In the genomic region with DNA sequence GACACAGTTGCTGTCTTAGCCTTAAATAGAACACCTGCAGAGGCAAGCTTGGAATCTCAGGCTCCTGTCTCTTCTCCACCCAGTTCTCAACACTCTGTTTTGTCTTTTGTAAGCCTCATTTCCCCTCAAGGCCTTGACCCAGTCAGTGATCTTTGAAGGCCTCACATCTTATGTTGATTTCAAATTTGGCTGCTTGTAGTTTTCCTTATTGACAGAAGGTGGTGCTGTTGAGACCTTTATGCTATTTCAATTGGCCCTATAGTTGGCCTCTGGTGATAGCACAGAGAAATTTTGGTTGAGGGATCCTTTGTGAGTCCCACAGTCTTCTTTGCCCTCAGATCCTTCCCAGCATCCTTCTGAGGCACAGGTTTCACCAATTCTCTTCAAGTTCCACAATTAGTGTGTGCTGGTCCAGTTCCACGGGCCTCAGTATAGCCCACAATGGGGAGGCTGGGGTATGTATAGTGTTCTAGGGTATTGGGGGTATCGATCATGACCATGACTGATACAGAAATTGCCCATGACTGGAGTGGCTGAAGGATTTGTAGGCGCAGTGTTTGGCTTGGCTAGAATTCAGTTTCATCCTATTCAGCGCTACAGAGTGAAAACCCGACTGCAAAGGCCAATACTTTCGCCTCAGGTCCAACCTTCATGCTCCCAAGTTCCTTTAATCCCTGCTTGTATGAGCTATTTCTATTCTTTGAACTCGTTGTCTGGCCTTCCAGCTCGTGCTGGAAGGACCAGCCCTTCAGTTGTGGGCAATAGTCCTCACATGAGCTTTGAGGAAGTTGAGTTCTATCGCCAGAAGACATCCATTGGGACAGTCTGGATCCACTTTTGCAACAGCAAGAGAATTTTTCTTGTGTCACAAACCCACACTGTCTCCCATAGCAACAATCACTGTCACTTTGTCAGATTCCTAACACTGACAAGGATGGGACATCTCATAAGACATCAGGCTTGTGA, we compare ENCODE assay signal across 8 mouse cellular contexts.
DNase-seq lines count a peak whose midpoint lies in the region; ATAC-seq and TF ChIP-seq lines count a peak whose summit lies in the region.

No protein-coding gene starts in this region.

- peak; percentile 81 to 98 for TF ChIP-seq CTCF in CH12.LX (conservative IDR thresholded peaks at IDR 0.05 in 1 of 2, IDR thresholded peaks at IDR 0.05 in 1 of 2; ENCODE audit: low read depth in 2 of 2, low read length in 2 of 2)

- no peak overlapping the region for H3K4me2 ChIP-seq in hindbrain, embryonic 11.5 days (replicated peaks; ENCODE audit: low read depth, low read length)
- no peak overlapping the region for H3K4me2 ChIP-seq in CH12.LX (ENCODE audit: insufficient read depth, low read depth, poor library complexity, severe bottlenecking)
- no peak overlapping the region for H3K4me2 ChIP-seq in embryonic facial prominence, embryonic 14.5 days (ENCODE audit: low read depth, low read length)

- peak; percentile 85 for TF ChIP-seq RAD21 in CH12.LX (IDR thresholded peaks at IDR 0.05; ENCODE audit: low read depth, low read length)

- no peaks in the 10 kb centered on the region for H3K36me3 ChIP-seq in hindbrain, embryonic 11.5 days (ENCODE audit: control insufficient read depth, insufficient read depth, low read length)
- H3K36me3 ChIP-seq in hindbrain, embryonic 10.5 days, result no peaks in the 10 kb centered on the region
- H3K36me3 ChIP-seq in CH12.LX (replicated peaks in 1 of 2; ENCODE audit: control insufficient read depth in 1 of 2, insufficient read depth in 1 of 2, low read length in 1 of 2), result no peaks in the 10 kb centered on the region
- H3K36me3 ChIP-seq in embryonic facial prominence, embryonic 14.5 days (ENCODE audit: control insufficient read depth, insufficient read depth, low read length), result no peaks in the 10 kb centered on the region

- in situ Hi-C loops in CH12.LX (cut with MboI; ENCODE audit: low pct_ligation_motif_present, low pct_unique_long_range_greater_than_20kb, low sequenced_read_pairs), result no loop called here

- peak; percentile 61 for DNase-seq in hindbrain, embryonic 11.5 days (ENCODE audit: low spot score)
- DNase-seq in hindbrain, embryonic 10.5 days (ENCODE audit: low spot score), result no peak
- DNase-seq in 3T3-L1 (ENCODE audit: low read depth, low spot score), result peak; percentile 65
- DNase-seq in CH12.LX (ENCODE audit: extremely low read depth), result peak; percentile 68
- DNase-seq in embryonic facial prominence, embryonic 14.5 days (ENCODE audit: low spot score), result peak; percentile 19
- no peak for DNase-seq in spleen, adult 18-20 months
- no peak for DNase-seq in spleen, postnatal 10 days (ENCODE audit: low spot score in 2 of 2)
- no peak for DNase-seq in cerebellum, adult 18-20 months

- no peak for TF ChIP-seq POLR2A in CH12.LX (IDR thresholded peaks at IDR 0.05; ENCODE audit: low read depth, low read length)

- no peak overlapping the region for H3K4me3 ChIP-seq in hindbrain, embryonic 11.5 days (ENCODE audit: low read depth, low read length)
- no peak overlapping the region for H3K4me3 ChIP-seq in hindbrain, embryonic 10.5 days
- no peak overlapping the region for H3K4me3 ChIP-seq in CH12.LX (replicated peaks in 1 of 3; ENCODE audit: low read depth in 2 of 3, low read length in 2 of 3, poor library complexity in 1 of 3)
- no peak overlapping the region for H3K4me3 ChIP-seq in embryonic facial prominence, embryonic 14.5 days (ENCODE audit: low read depth, low read length)

- H3K27me3 ChIP-seq in hindbrain, embryonic 11.5 days (ENCODE audit: control insufficient read depth, insufficient read depth, low read length), result no peaks in the 10 kb centered on the region
- no peaks in the 10 kb centered on the region for H3K27me3 ChIP-seq in hindbrain, embryonic 10.5 days (ENCODE audit: insufficient read depth, poor library complexity, severe bottlenecking)
- no peaks in the 10 kb centered on the region for H3K27me3 ChIP-seq in CH12.LX (replicated peaks)
- no peaks in the 10 kb centered on the region for H3K27me3 ChIP-seq in embryonic facial prominence, embryonic 14.5 days (replicated peaks; ENCODE audit: control insufficient read depth, insufficient read depth, low read length)

- H3K79me2 ChIP-seq in CH12.LX (replicated peaks; ENCODE audit: control insufficient read depth, extremely low read depth, insufficient read depth, poor library complexity, severe bottlenecking), result no peaks in the 10 kb centered on the region

- ATAC-seq in hindbrain, embryonic 11.5 days (ENCODE audit: low FRiP score), result no peak
- ATAC-seq in embryonic facial prominence, embryonic 14.5 days (ENCODE audit: low read depth), result no peak

- no peak overlapping the region for H3K9ac ChIP-seq in hindbrain, embryonic 11.5 days (ENCODE audit: low read depth, low read length)
- no peak overlapping the region for H3K9ac ChIP-seq in CH12.LX (ENCODE audit: insufficient read depth, low read depth)
- H3K9ac ChIP-seq in embryonic facial prominence, embryonic 14.5 days (ENCODE audit: low read depth, low read length), result no peak overlapping the region

- H3K4me1 ChIP-seq in hindbrain, embryonic 11.5 days (replicated peaks; ENCODE audit: control insufficient read depth, insufficient read depth, low read length), result no peaks in the 10 kb centered on the region
- H3K4me1 ChIP-seq in hindbrain, embryonic 10.5 days (replicated peaks), result no peaks in the 10 kb centered on the region
- H3K4me1 ChIP-seq in CH12.LX (ENCODE audit: control insufficient read depth in 1 of 2, insufficient read depth in 2 of 2), result 0 out of 4 replicates have a peak, but pooled peaks cover 0 to 2% of the 10 kb centered on the region in 2 experiments
- 0 out of 2 replicates have a peak, but pooled peaks cover 4% of the 10 kb centered on the region for H3K4me1 ChIP-seq in embryonic facial prominence, embryonic 14.5 days (ENCODE audit: control insufficient read depth, insufficient read depth, low read length)

- H3K9me3 ChIP-seq in hindbrain, embryonic 11.5 days (ENCODE audit: control insufficient read depth, low read length), result no peaks in the 10 kb centered on the region
- H3K9me3 ChIP-seq in hindbrain, embryonic 10.5 days, result no peaks in the 10 kb centered on the region
- H3K9me3 ChIP-seq in CH12.LX (replicated peaks; ENCODE audit: low read length), result no peaks in the 10 kb centered on the region
- H3K9me3 ChIP-seq in embryonic facial prominence, embryonic 14.5 days (ENCODE audit: control insufficient read depth, low read length), result no peaks in the 10 kb centered on the region

- WGBS in hindbrain, embryonic 11.5 days, result 85% methylated on average over 9 of the region's 9 CpGs
- WGBS in hindbrain, embryonic 10.5 days, result 84% methylated on average over 9 of the region's 9 CpGs
- 77% methylated on average over 9 of the region's 9 CpGs for WGBS in embryonic facial prominence, embryonic 14.5 days

- no peak for TF ChIP-seq EP300 in CH12.LX (IDR thresholded peaks at IDR 0.05; ENCODE audit: low read length)

- no peak overlapping the region for H3K27ac ChIP-seq in hindbrain, embryonic 11.5 days (ENCODE audit: low read depth, low read length)
- no peak overlapping the region for H3K27ac ChIP-seq in hindbrain, embryonic 10.5 days
- H3K27ac ChIP-seq in CH12.LX (ENCODE audit: insufficient read depth, low read depth), result no peak overlapping the region
- no peak overlapping the region for H3K27ac ChIP-seq in embryonic facial prominence, embryonic 14.5 days (replicated peaks; ENCODE audit: low read depth, low read length)

- dilution Hi-C loops in CH12.LX (cut with MboI; ENCODE audit: extremely low pct_ligation_motif_present, extremely low pct_unique_long_range_greater_than_20kb, low sequenced_read_pairs), result no loop called here

TF ChIP-seq in CH12.LX, 34 proteins besides CTCF, POLR2A, EP300 and RAD21:
- TF ChIP-seq JUND (conservative IDR thresholded peaks at IDR 0.05; ENCODE audit: low read depth, low read length) (0 out of 2 replicates have a peak, but pooled peaks have one; percentile 7), POLR2AphosphoS2 (IDR thresholded peaks at IDR 0.05; ENCODE audit: low read depth, low read length) (no peak), ZC3H11A (IDR thresholded peaks at IDR 0.05; ENCODE audit: low read depth, low read length) (peak; percentile 37; the same call in 1 of the 2 replicates), SMC3 (IDR thresholded peaks at IDR 0.05; ENCODE audit: low read depth, low read length) (peak; percentile 85)

Comparison
In these comparisons a context has a peak if more than half of its experiments do, and no peak if none do; other contexts are left out.
1. DNase-seq: peak in hindbrain, embryonic 11.5 days (single experiment), 3T3-L1 (single experiment), CH12.LX (single experiment) and embryonic facial prominence, embryonic 14.5 days (single experiment); none in hindbrain, embryonic 10.5 days (single experiment), spleen, adult 18-20 months (0 of 2), spleen, postnatal 10 days (0 of 2) and cerebellum, adult 18-20 months (0 of 2).